Mouse (Mus musculus): ENCODE measurements around the gene Zfr. TPM values are rescaled to one million over a fixed set of nuclear protein-coding genes. Genes with fewer than 3 reads are reported as not detected.

Zfr gene
- 35.9 TPM for polyA plus RNA-seq (2012; fragmentation: generic; extraction: Trizol)

GRCm38 (mm10) chr15:12117242-12118092, at the start of gene Zfr:
Zfr (plus strand) TSS chr15:12117831.
- Histone ChIP-seq H3K79me2 (ENCODE audit: control insufficient read depth, insufficient read depth) (peaks cover 43% of the 10 kb centered on the region), H3K36me3 (ENCODE audit: control insufficient read depth, insufficient read depth) (peaks cover 11% of the 10 kb centered on the region), H3K27me3 (ENCODE audit: control insufficient read depth, insufficient read depth, insufficient read length) (no peaks in the 10 kb centered on the region), H3K4me2 (ENCODE audit: low read depth) (peak within 1 kb of the TSS; percentile 90), H3K4me3 (peak within 1 kb of the TSS; percentile 46), H3ac (ENCODE audit: control insufficient read depth, insufficient read length) (peak within 1 kb of the TSS; percentile 76)
- TF ChIP-seq MAX (IDR thresholded peaks at IDR 0.05; ENCODE audit: low read depth) (no peak), SRF (IDR thresholded peaks at IDR 0.05; ENCODE audit: control insufficient read depth, insufficient read length, low read depth) (peak; percentile 33), POLR2A (IDR thresholded peaks at IDR 0.05; ENCODE audit: insufficient read length, low read depth) (peak; percentile 86), POLR2AphosphoS2 (IDR thresholded peaks at IDR 0.05; ENCODE audit: insufficient read length, low read depth) (peak; percentile 82), USF1 (IDR thresholded peaks at IDR 0.05; ENCODE audit: low read depth) (peak; percentile 54), MYOG (IDR thresholded peaks at IDR 0.05; ENCODE audit: control insufficient read depth in 1 of 3, insufficient read depth in 1 of 3, insufficient read length in 2 of 3, low read depth in 2 of 3) (no peak), CEBPB (IDR thresholded peaks at IDR 0.05; ENCODE audit: insufficient read depth, poor library complexity, severe bottlenecking) (no peak), E2F4 (IDR thresholded peaks at IDR 0.05; ENCODE audit: insufficient read depth) (no peak), MYOD1 (IDR thresholded peaks at IDR 0.05; ENCODE audit: control insufficient read depth in 1 of 3, insufficient read length in 2 of 3, low read depth in 2 of 3) (no peak), TCF12 (IDR thresholded peaks at IDR 0.05; ENCODE audit: insufficient read depth, poor library complexity, severe bottlenecking) (no peak), REST (IDR thresholded peaks at IDR 0.05; ENCODE audit: insufficient read depth, insufficient read length) (no peak), TCF3 (IDR thresholded peaks at IDR 0.05; ENCODE audit: insufficient read length, low read depth) (no peak)

- Histone ChIP-seq H3K27me3 (ENCODE audit: control insufficient read depth, insufficient read depth, insufficient read length) (no peaks in the 10 kb centered on the region), H3K79me2 (ENCODE audit: control insufficient read depth, insufficient read depth) (no peaks in the 10 kb centered on the region), H3K4me2 (ENCODE audit: low read depth) (no peak overlapping the region), H3K4me3 (no peak overlapping the region), H3ac (ENCODE audit: control insufficient read depth, insufficient read length) (no peak overlapping the region), H3K36me3 (ENCODE audit: control insufficient read depth, insufficient read depth) (no peaks in the 10 kb centered on the region)
- TF ChIP-seq MYOD1 (IDR thresholded peaks at IDR 0.05; ENCODE audit: control insufficient read depth in 1 of 3, insufficient read length in 2 of 3, low read depth in 2 of 3): no peak
- TF ChIP-seq USF1 (IDR thresholded peaks at IDR 0.05; ENCODE audit: low read depth): no peak
- no peak for TF ChIP-seq POLR2AphosphoS2 (IDR thresholded peaks at IDR 0.05; ENCODE audit: insufficient read length, low read depth)
- no peak for TF ChIP-seq POLR2A (IDR thresholded peaks at IDR 0.05; ENCODE audit: insufficient read length, low read depth)
- TF ChIP-seq MAX (IDR thresholded peaks at IDR 0.05; ENCODE audit: low read depth): no peak
- no peak for TF ChIP-seq REST (IDR thresholded peaks at IDR 0.05; ENCODE audit: insufficient read depth, insufficient read length)
- no peak for TF ChIP-seq TCF12 (IDR thresholded peaks at IDR 0.05; ENCODE audit: insufficient read depth, poor library complexity, severe bottlenecking)
- TF ChIP-seq SRF (IDR thresholded peaks at IDR 0.05; ENCODE audit: control insufficient read depth, insufficient read length, low read depth): no peak
- no peak for TF ChIP-seq E2F4 (IDR thresholded peaks at IDR 0.05; ENCODE audit: insufficient read depth)
- TF ChIP-seq CEBPB (IDR thresholded peaks at IDR 0.05; ENCODE audit: insufficient read depth, poor library complexity, severe bottlenecking): no peak
- no peak for TF ChIP-seq MYOG (IDR thresholded peaks at IDR 0.05; ENCODE audit: control insufficient read depth in 1 of 3, insufficient read depth in 1 of 3, insufficient read length in 2 of 3, low read depth in 2 of 3)
- no peak for TF ChIP-seq TCF3 (IDR thresholded peaks at IDR 0.05; ENCODE audit: insufficient read length, low read depth)
These were observed 49.7 kb upstream of the Zfr start for GRCm38 (mm10) chr15:12067971-12068370.

GRCm38 (mm10) chr15:12068395-12069218, 49.0 kb upstream of the Zfr start:
- no peaks in the 10 kb centered on the region for H3K27me3 ChIP-seq (ENCODE audit: control insufficient read depth, insufficient read depth, insufficient read length)
- no peak overlapping the region for H3K4me3 ChIP-seq
- H3ac ChIP-seq (ENCODE audit: control insufficient read depth, insufficient read length): no peak overlapping the region
- H3K36me3 ChIP-seq (ENCODE audit: control insufficient read depth, insufficient read depth): no peaks in the 10 kb centered on the region
- no peaks in the 10 kb centered on the region for H3K79me2 ChIP-seq (ENCODE audit: control insufficient read depth, insufficient read depth)
- TF ChIP-seq E2F4 (IDR thresholded peaks at IDR 0.05; ENCODE audit: insufficient read depth) (no peak), MAX (IDR thresholded peaks at IDR 0.05; ENCODE audit: low read depth) (no peak), REST (IDR thresholded peaks at IDR 0.05; ENCODE audit: insufficient read depth, insufficient read length) (no peak), POLR2A (IDR thresholded peaks at IDR 0.05; ENCODE audit: insufficient read length, low read depth) (no peak), USF1 (IDR thresholded peaks at IDR 0.05; ENCODE audit: low read depth) (no peak), TCF12 (IDR thresholded peaks at IDR 0.05; ENCODE audit: insufficient read depth, poor library complexity, severe bottlenecking) (no peak), MYOD1 (IDR thresholded peaks at IDR 0.05; ENCODE audit: control insufficient read depth in 1 of 3, insufficient read length in 2 of 3, low read depth in 2 of 3) (no peak)
- no peak overlapping the region for H3K4me2 ChIP-seq (ENCODE audit: low read depth)

GRCm38 (mm10) chr15:12072709-12073336, 44.8 kb upstream of the Zfr start:
- Histone ChIP-seq H3ac (ENCODE audit: control insufficient read depth, insufficient read length) (no peak overlapping the region), H3K27me3 (ENCODE audit: control insufficient read depth, insufficient read depth, insufficient read length) (peaks cover 3% of the 10 kb centered on the region), H3K36me3 (ENCODE audit: control insufficient read depth, insufficient read depth) (no peaks in the 10 kb centered on the region), H3K79me2 (ENCODE audit: control insufficient read depth, insufficient read depth) (no peaks in the 10 kb centered on the region), H3K4me2 (ENCODE audit: low read depth) (no peak overlapping the region), H3K4me3 (no peak overlapping the region)
- TF ChIP-seq MAX (IDR thresholded peaks at IDR 0.05; ENCODE audit: low read depth) (no peak), REST (IDR thresholded peaks at IDR 0.05; ENCODE audit: insufficient read depth, insufficient read length) (no peak), TCF3 (IDR thresholded peaks at IDR 0.05; ENCODE audit: insufficient read length, low read depth) (no peak)
